Mouse (Mus musculus): Measurements from ENCODE around the gene Hist1h2ai.

Hist1h2ai gene

GRCm38 (mm10) chr13:21729544-21729943 is 13.3 kb downstream of the Hist1h2ai start:
- DNase-seq, result no peak

DNA sequence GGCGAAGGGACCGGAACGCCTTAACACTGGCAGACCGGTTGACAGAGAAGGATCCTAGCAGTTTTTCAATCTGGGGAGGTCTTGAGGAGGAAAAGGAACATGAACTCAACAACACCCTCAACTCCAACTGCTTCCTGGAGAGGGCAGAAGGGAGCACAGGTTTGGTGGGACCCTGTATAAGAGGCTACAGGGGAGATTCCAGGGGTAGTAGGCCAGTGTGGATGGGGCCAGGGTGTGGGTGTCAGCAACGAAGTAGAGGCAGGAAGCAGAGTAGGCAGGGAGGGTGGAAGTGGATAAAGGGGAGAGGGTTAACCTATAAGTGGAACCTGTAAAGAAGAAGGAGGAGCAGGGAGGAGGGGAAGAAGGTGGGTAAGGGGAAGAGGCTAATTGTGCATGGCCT is 17.2 kb downstream of the Hist1h2ai start:
- no peak for DNase-seq

GRCm38 (mm10) chr13:21734010-21734905 is 18.0 kb downstream of the Hist1h2ai start:
- peak; percentile 63 to 80 for DNase-seq

DNA sequence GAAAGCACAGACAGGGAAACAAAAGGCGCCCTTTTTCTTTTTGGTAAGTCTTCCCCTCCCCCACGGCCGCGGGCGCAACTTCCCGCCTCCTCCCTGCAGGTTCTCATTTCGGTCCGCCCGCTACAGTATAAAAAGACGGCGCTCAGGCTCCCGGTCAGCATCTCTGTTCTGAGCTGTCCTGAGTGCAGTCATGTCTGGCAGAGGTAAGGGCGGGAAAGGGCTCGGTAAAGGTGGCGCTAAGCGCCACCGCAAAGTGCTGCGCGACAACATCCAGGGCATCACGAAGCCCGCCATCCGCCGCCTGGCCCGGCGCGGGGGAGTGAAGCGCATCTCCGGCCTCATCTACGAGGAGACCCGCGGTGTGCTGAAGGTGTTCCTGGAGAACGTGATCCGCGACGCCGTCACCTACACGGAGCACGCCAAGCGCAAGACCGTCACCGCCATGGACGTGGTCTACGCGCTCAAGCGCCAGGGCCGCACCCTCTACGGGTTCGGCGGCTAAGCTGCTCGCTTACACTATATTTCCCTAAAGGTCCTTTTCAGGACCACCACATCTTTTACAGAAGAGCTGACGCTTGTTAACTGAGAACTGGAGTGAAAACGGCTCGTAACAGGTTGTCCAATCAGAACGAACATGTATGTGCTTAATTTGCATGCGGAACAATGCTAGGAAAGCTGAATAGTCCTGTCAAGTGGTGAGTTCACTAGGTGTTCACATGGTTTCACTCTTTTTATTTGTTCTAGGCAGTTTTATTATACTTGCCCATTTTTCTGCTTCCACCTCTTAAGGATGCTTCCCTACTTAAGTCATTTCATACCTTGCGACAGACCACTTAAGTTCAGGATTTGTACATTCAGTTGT is 18.9 kb downstream of the Hist1h2ai start, which contains the start of gene Hist1h4j:
Hist1h4j (plus strand) TSS at position 159 of the 862 bp plus-strand sequence.
- DNase-seq, result peak; percentile 76 to 77

- no peak for DNase-seq
Observed at GRCm38 (mm10) chr13:21745006-21745405, 28.8 kb downstream of the Hist1h2ai start.

DNA sequence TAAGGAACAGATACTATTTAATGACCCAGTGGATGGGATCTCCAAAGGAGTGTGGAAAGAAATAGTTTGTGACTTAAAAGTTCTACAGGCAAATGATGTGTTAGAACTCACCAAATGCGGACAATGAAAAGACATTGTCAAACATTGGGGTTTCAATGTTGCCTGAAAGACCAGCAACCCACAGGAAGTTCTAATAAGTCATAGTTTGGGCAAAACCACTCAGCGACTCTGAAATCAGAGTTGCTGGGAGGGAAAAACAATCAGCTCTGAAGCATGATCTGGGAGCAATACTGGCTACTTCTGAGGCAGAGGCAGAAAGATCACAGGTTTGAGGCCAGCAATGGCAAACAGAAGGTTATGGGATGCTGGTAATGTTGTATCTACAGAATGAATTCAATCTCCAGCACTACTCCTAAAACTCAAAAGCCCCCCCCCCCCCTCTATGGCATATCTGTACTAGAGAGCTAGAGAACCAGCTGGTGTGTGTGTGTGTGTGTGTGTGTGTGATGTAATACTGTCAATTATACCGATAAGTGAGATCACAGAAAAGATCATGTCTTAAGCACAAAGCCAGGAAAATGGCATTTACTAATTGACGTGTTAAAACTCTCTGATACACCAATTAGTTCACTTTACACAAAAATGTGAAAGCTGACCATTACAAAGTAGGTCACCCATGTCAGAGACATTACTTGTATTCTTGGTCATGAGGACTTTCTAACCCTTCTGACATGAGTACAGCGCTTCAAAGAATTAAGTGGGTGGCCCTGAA is 33.4 kb downstream of the Hist1h2ai start:
- DNase-seq, result no peak

- peak; percentile 93 to 95 for DNase-seq
Observed at GRCm38 (mm10) chr13:21750159-21751017, 34.2 kb downstream of the Hist1h2ai start, which contains the start of gene Hist1h4k. TSS of gene Hist1h4k (minus strand) at chr13:21750505.

DNA sequence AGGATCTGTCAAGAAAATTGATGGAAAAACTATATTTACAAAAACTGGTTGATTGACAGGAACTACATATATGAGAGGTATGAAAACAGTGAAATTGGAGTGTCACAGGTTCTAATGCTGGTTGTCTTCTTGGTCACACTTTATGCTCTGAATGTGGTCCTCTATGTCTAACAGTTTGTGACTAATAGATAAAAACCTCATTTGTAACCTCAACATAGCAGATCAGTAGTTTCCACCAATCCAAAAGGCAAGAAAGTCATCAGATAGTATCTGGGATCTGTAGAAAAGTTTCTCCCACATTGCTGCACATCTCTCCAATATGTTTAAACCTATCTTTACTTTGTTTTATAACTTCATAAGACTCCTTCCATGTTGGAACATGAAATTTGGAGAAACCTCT is 35.2 kb downstream of the Hist1h2ai start:
- no peak for DNase-seq

DNA sequence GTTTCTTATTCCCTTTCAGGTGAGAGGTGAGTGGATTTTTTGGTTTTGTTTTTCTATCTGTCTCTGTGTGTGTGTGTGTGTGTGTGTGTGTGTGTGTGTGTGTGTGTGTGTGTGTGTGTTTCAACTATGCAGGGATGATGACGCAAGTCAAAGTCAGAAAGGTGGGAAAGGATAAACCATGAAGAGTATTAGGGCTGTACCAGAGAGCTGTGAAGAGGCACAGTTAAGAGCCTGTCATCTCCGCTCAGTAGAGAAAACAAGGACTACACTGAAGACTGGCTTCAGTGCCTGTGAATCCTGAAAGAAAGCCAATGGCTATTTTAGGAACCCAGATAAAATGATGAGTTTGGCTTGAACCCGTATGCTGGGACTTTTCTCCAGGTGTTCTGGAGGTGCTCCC is 35.6 kb downstream of the Hist1h2ai start:
- DNase-seq, result no peak

- DNase-seq, result no peak
Observed at GRCm38 (mm10) chr13:21752356-21752755, 36.1 kb downstream of the Hist1h2ai start.

DNA sequence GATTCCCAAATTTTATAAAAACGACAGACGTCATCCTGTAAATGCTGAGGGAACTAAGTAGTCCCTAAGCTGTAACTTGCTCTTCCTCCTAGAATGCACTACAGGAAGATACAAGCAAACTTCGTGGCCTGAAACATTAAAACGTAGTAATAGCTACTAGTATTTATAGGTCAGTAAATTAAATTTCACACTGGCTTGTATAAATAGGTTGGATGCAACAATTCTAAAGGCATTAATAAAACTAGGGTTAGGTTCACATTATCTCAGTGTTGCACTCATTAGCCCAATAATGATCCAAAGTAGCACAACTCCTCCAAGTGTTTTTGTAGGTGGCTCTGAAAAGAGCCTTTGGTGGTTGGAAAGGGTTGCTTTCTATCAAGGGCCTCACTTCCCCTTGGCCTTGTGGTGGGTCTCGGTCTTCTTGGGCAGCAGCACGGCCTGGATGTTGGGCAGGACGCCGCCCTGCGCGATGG is 36.9 kb downstream of the Hist1h2ai start:
- DNase-seq, result no peak

DNA sequence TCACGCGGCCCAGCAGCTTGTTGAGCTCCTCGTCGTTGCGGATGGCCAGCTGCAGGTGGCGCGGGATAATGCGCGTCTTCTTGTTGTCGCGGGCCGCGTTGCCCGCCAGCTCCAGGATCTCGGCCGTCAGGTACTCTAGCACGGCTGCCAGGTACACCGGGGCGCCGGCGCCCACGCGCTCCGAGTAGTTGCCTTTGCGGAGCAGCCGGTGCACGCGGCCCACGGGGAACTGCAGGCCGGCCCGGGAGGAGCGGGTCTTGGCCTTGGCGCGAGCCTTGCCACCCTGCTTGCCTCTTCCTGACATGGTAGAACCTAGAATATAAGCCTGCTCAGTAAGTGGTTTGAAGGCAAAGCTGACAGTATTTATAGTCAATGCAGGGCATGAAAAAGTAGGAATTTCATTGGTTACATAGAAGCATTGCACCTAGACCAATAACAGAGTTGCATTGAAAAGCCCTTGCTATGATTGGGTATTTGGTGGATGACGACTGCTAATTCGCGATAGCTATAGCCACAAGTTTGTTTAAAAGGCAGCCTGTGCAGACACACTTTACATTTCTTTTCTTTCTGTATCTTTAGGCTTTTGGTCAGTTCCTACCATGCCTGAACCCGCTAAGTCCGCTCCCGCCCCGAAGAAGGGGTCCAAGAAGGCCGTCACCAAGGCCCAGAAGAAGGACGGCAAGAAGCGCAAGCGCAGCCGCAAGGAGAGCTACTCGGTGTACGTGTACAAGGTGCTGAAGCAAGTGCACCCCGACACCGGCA is 37.5 kb downstream of the Hist1h2ai start, which contains the start of the genes Hist1h2ak and Hist1h2bn:
Hist1h2ak (minus strand) TSS at position 304 of the 762 bp plus-strand sequence.
Hist1h2bn (plus strand) TSS at position 600 of the 762 bp plus-strand sequence.
- peak; percentile 40 to 75 for DNase-seq

DNA sequence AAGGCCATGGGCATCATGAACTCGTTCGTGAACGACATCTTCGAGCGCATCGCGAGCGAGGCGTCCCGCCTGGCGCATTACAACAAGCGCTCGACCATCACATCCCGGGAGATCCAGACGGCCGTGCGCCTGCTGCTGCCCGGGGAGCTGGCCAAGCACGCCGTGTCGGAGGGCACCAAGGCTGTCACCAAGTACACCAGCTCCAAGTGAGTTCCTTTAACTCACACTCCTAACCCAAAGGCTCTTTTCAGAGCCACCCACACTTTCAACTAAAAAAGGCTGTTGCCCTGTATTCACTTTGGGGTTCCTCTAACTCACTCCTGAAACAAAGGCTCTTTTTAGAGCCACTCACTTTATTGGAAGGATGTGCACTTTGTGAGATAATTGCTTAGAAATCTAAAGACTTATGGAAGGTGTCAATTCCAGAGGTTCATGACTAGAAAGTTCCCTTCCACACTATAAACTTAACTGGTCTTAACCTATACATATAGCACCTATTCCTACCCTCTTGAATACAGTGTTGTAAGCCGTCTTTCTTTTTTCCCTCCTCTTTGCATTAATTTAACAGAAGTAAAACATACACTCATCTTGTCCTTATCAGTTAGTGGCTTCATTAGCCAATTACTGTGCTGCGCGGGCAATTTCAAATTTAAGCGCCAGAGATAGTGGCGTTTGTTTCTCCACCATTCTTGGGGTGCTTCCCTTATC is 38.2 kb downstream of the Hist1h2ai start:
- peak in 1 of 2 experiments; percentile 15 for DNase-seq

DNA sequence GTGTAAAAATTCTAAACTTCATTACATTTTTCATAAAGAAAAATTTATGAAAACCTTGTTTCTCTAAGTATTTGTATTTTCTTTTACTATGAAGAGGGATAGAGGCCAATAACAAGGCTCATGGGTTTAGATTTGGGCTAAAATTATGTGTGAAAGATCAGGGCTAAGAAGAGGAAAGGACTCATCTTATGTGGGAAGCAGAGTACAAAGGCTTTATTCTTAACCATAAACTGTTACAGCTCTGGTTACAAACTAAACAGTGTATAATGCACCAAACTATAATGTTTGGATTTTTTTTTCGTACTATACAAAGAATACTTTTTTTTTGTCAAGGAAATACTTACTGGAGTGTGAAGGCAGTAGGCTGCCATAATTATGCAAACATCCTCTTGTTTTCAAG is 39.5 kb downstream of the Hist1h2ai start:
- no peak for DNase-seq
